Mouse (Mus musculus) embryonic fibroblast, embryonic 13.5 days (primary cell): ENCODE data around the gene Tex261. TPM values are rescaled to one million over a fixed set of nuclear protein-coding genes. Genes with fewer than 3 reads are reported as not detected.

Experiments
- H3K27ac ChIP-seq: 2 replicates; pipeline ENCODE4 v1.5.1; 2012; ENCODE audit warnings: low read length, control low read depth, inconsistent platforms; ENCODE audit not compliant: insufficient read depth
- H3K4me1 ChIP-seq: 2 replicates; pipeline ENCODE4 v1.6.1; 2011; ENCODE audit warnings: low read length; ENCODE audit not compliant: control insufficient read depth, insufficient read depth
- H3K4me3 ChIP-seq: 2 replicates; pipeline ENCODE4 v1.5.1; 2011; ENCODE audit warnings: mild to moderate bottlenecking, control low read depth, low read length; ENCODE audit not compliant: insufficient read depth
- CTCF ChIP-seq: IDR thresholded peaks from 2 replicates; pipeline ENCODE4 v1.5.1; 2011; ENCODE audit warnings: mild to moderate bottlenecking, control low read depth, low read length, moderate library complexity, borderline replicate concordance; ENCODE audit not compliant: insufficient read depth
- POLR2A ChIP-seq: IDR thresholded peaks from 2 replicates; pipeline ENCODE4 v1.6.1; 2011; ENCODE audit warnings: low read depth, mild to moderate bottlenecking, control low read depth, low read length, moderate library complexity
- polyA plus RNA-seq: library from polyadenylated mRNA; stranded (reverse); fragments of >200 nt; gene quantifications from 2 replicates; pipeline ENCODE4 v1.2.4, GENCODE M21; 2011; ENCODE audit warnings: low read depth; ENCODE audit not compliant: missing spikeins, insufficient read length

Gene Tex261
- polyA plus RNA-seq, 1 experiment: 110 TPM

DNA sequence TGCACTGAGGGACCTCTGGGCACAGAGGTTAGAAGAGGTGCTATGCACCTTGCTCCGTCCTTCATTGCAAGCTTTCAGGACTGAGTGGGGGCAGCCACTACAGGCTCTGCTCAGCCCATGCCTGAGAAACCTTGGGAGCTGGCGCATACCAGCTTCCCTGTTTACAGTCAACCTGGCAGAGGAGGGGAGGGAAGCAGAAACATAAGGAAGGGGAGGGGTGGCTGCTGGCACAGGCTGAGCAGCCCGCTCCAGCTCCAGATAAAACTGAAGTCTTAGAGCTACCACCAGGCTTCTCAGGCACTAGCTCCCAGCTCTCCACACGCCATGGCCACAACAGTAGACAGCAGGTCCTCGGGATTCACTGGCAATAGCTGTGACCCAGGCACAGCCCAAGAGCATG, 32.9 kb downstream of the Tex261 start, which contains the start of gene Atp6v1b1:
Gene Atp6v1b1, plus strand, starts transcription at position 230 of the 400 bp plus-strand sequence.
- Histone ChIP-seq H3K4me3 (no peak within 1 kb of the TSS), H3K27ac (no peak within 1 kb of the TSS), H3K4me1 (no peaks in the 10 kb centered on the region; the same call in 1 of the 2 replicates)
- TF ChIP-seq POLR2A (no peak), CTCF (no peak)

DNA sequence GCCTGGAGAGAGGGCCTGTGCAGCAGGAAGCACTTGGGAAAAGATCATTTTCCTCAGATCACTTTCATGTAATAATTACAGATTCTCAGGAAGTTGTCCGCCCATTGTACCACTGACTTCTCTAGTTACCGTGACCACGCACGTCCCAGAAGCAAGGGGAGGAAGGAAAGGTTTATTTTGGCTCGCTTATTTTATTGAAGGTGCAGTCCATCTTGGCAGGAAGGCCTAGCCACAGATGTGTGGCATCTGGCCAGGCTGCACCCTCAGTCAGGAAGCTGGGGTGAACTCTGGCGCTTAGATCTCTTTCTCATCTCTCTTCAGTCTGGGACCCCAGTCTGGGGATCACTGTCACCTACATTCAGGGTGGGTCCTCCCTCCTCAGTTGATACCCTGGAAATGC, 37.0 kb downstream of the Tex261 start:
- no peak for TF ChIP-seq CTCF
- Histone ChIP-seq H3K4me1 (no peaks in the 10 kb centered on the region; the same call in 1 of the 2 replicates), H3K27ac (no peak overlapping the region), H3K4me3 (no peak overlapping the region)

DNA sequence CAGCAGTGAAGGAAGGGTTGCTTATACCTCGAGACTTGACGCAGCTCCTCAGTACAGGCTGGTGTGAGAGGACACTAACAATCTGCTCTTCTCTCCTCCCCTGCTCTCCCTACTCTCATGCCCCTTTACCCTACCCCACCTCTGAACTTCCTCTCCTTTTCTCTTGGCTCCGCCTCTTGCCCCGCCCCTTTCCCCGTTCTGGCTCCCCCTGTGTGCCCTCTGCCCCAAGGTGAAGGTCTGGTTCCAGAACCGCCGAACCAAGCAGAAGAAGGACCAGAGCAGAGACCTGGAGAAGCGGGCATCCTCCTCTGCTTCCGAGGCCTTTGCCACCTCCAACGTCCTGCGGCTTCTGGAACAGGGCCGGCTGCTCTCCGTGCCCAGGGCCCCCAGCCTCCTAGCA, 38.3 kb downstream of the Tex261 start:
- Histone ChIP-seq H3K27ac (no peak overlapping the region), H3K4me1 (no peaks in the 10 kb centered on the region; the same call in 1 of the 2 replicates), H3K4me3 (no peak overlapping the region)
- TF ChIP-seq POLR2A: no peak
- TF ChIP-seq CTCF: no peak

- no peaks in the 10 kb centered on the region for H3K4me1 ChIP-seq
- H3K27ac ChIP-seq: no peak overlapping the region
- no peak overlapping the region for H3K4me3 ChIP-seq
- TF ChIP-seq POLR2A (no peak), CTCF (peak; percentile 71)
Measured at GRCm38 (mm10) chr6:83731128-83731527, 44.5 kb downstream of the Tex261 start.

- H3K27ac ChIP-seq: no peak overlapping the region
- H3K4me3 ChIP-seq: no peak overlapping the region
- TF ChIP-seq POLR2A (no peak), CTCF (no peak)
- no peaks in the 10 kb centered on the region for H3K4me1 ChIP-seq
Measured at GRCm38 (mm10) chr6:83729350-83729970, 46.2 kb downstream of the Tex261 start.

- Histone ChIP-seq H3K27ac (no peak overlapping the region), H3K4me1 (no peaks in the 10 kb centered on the region), H3K4me3 (no peak overlapping the region)
- TF ChIP-seq POLR2A (no peak), CTCF (no peak)
Measured at GRCm38 (mm10) chr6:83728488-83728887, 47.1 kb downstream of the Tex261 start.

DNA sequence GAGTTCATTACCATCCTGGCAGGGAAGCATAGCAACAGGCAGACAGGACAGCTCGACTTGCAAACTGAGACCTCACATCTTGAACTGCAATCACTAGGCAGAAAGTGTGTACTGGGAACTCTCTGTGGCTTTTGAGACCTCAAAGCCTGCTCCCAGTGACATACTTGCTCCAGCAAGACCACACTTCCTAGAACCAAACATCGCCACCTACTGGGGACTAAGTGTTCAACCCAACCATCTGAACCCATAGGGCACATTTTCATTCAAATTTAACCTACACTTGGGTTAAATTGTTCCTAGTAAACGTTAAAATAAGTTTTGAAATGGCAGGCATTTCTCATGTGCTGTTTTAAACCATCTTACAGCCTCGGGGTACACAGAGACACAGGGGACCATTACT, 48.4 kb downstream of the Tex261 start:
- Histone ChIP-seq H3K4me1 (no peaks in the 10 kb centered on the region), H3K4me3 (no peak overlapping the region), H3K27ac (no peak overlapping the region)
- TF ChIP-seq CTCF (no peak), POLR2A (no peak)

- no peaks in the 10 kb centered on the region for H3K4me1 ChIP-seq
- TF ChIP-seq CTCF (no peak), POLR2A (no peak)
- no peak overlapping the region for H3K4me3 ChIP-seq
- H3K27ac ChIP-seq: no peak overlapping the region
Measured at GRCm38 (mm10) chr6:83722526-83722925, 53.1 kb downstream of the Tex261 start.

Other genes starting within 250 kb of the Tex261 start
- 517 and 617 TPM in 2 replicates for gene Actg2, start 239.5 kb downstream of the Tex261 start, polyA plus RNA-seq
- gene Stambp, start 203.1 kb downstream of the Tex261 start, polyA plus RNA-seq: 24.6 and 32.3 TPM in 2 replicates
- gene Clec4f, start 119.6 kb downstream of the Tex261 start, polyA plus RNA-seq: not detected in 2 replicates
- gene Cd207, start 98.0 kb downstream of the Tex261 start, polyA plus RNA-seq: not detected in 2 replicates
- 0.84 and 2.0 TPM in 2 replicates for gene Vax2, start 64.5 kb downstream of the Tex261 start, polyA plus RNA-seq
- gene Atp6v1b1, start 32.8 kb downstream of the Tex261 start, polyA plus RNA-seq: not detected in 2 replicates
- gene Ankrd53, start 13.2 kb downstream of the Tex261 start, polyA plus RNA-seq: not detected in 2 replicates
- gene Nagk, start 19.2 kb upstream of the Tex261 start, polyA plus RNA-seq: 61.8 and 65.6 TPM in 2 replicates
- 23.4 and 26.1 TPM in 2 replicates for gene Paip2b, start 55.9 kb upstream of the Tex261 start, polyA plus RNA-seq
- gene Zfp638, start 91.3 kb upstream of the Tex261 start, polyA plus RNA-seq: 99.5 and 124 TPM in 2 replicates
- 39.8 and 65.1 TPM in 2 replicates for gene Dysf, start 232.8 kb upstream of the Tex261 start, polyA plus RNA-seq